27 mouse cellular contexts compared by ENCODE assay signal in genomic region chr1:64944746-64945145, GRCm38 (mm10). TPM values are rescaled to one million over a fixed set of nuclear protein-coding genes. Genes with fewer than 3 reads are reported as not detected.
DNase-seq lines count a peak whose midpoint lies in the region; ATAC-seq and TF ChIP-seq lines count a peak whose summit lies in the region.
"Had no signal": no experiment of that assay in that cellular context is flagged by ENCODE, and none has a peak within 500 bp of the region (broad histone marks: within the 10 kb centered on the region; RNA-seq: fewer than 3 reads in every experiment).

No protein-coding gene starts in this region.

- H3K27me3 ChIP-seq in heart, embryonic 11.5 days (ENCODE audit: control insufficient read depth, insufficient read depth, low read length), result no peaks in the 10 kb centered on the region
- H3K27me3 ChIP-seq: embryonic facial prominence, embryonic 12.5 days; embryonic facial prominence, embryonic 15.5 days; heart, embryonic 12.5 days had no signal

- TF ChIP-seq POLR2A in bone marrow macrophage, adult 2 months (IDR thresholded peaks at IDR 0.05; ENCODE audit: borderline replicate concordance, low read depth, low read length), result no peak
- TF ChIP-seq POLR2A in olfactory bulb, adult 2 months (IDR thresholded peaks at IDR 0.05; ENCODE audit: insufficient read depth, low read depth, low read length), result no peak

- H3K4me3 ChIP-seq in heart, embryonic 11.5 days (ENCODE audit: low read depth, low read length), result no peak overlapping the region
- H3K4me3 ChIP-seq in bone marrow macrophage, adult 2 months (ENCODE audit: insufficient read depth, low read length), result no peak overlapping the region
- H3K4me3 ChIP-seq in olfactory bulb, adult 2 months (ENCODE audit: insufficient read depth, low read depth, low read length), result no peak overlapping the region
- H3K4me3 ChIP-seq: embryonic facial prominence, embryonic 12.5 days; embryonic facial prominence, embryonic 15.5 days; gastrocnemius, adult 2 months; heart, embryonic 12.5 days had no signal

- no peak for TF ChIP-seq CTCF in bone marrow macrophage, adult 2 months (IDR thresholded peaks at IDR 0.05; ENCODE audit: low read depth, low read length)
- TF ChIP-seq CTCF in olfactory bulb, adult 2 months (IDR thresholded peaks at IDR 0.05; ENCODE audit: insufficient read depth, low read depth, low read length), result no peak

- WGBS in heart, embryonic 11.5 days (ENCODE audit: insufficient replicate concordance), result 79% methylated on average over 2 of the region's 2 CpGs
- 73% methylated on average over 2 of the region's 2 CpGs for WGBS in olfactory bulb, adult 2 months

- 0 out of 2 replicates have a peak overlapping the region, but pooled peaks have one; percentile 22 for H3K27ac ChIP-seq in heart, embryonic 11.5 days (ENCODE audit: low read depth, low read length)
- H3K27ac ChIP-seq in bone marrow macrophage, adult 2 months (ENCODE audit: insufficient read depth, low read depth, low read length), result peak overlapping the region; percentile 58
- H3K27ac ChIP-seq in olfactory bulb, adult 2 months (ENCODE audit: insufficient read depth, low read depth, low read length), result peak overlapping the region; percentile 67; the same call in 1 of the 2 replicates
- H3K27ac ChIP-seq: embryonic facial prominence, embryonic 12.5 days; embryonic facial prominence, embryonic 15.5 days; gastrocnemius, adult 2 months; hindbrain, embryonic 14.5 days; hindbrain, postnatal 0 days had no signal

- peaks cover 14% of the 10 kb centered on the region for H3K4me1 ChIP-seq in heart, embryonic 11.5 days (ENCODE audit: control insufficient read depth, insufficient read depth, low read length)
- H3K4me1 ChIP-seq in bone marrow macrophage, adult 2 months (ENCODE audit: control insufficient read depth, insufficient read depth, low read length), result peaks cover 49% of the 10 kb centered on the region
- peaks cover 2% of the 10 kb centered on the region; the same call in 1 of the 2 replicates for H3K4me1 ChIP-seq in olfactory bulb, adult 2 months (ENCODE audit: control insufficient read depth, insufficient read depth, low read length)
- H3K4me1 ChIP-seq: embryonic facial prominence, embryonic 12.5 days; embryonic facial prominence, embryonic 15.5 days had no signal

- H3K36me3 ChIP-seq in heart, embryonic 11.5 days (ENCODE audit: control insufficient read depth, insufficient read depth, low read length), result no peaks in the 10 kb centered on the region; the same call in 1 of the 2 replicates
- H3K36me3 ChIP-seq: embryonic facial prominence, embryonic 15.5 days had no signal

- no peak for ATAC-seq in heart, embryonic 11.5 days (replicated peaks; ENCODE audit: insufficient number of reproducible peaks, low FRiP score, low TSS enrichment)
- ATAC-seq: activated CD4-positive, CD25-positive, alpha-beta regulatory T cell, adult 4 months; CD4-positive, CD25-positive, alpha-beta regulatory T cell, adult 4 months; forebrain, embryonic 14.5 days; forebrain, postnatal 0 days; hindbrain, postnatal 0 days; inflammation-experienced regulatory T-cells, adult 6 months; intestine, embryonic 16.5 days had no signal

- no peaks in the 10 kb centered on the region for H3K9me3 ChIP-seq in heart, embryonic 11.5 days (replicated peaks; ENCODE audit: control insufficient read depth, low read length)
- H3K9me3 ChIP-seq: embryonic facial prominence, embryonic 12.5 days; embryonic facial prominence, embryonic 15.5 days had no signal

- no peak overlapping the region for H3K9ac ChIP-seq in heart, embryonic 11.5 days (ENCODE audit: low read depth, low read length)
- H3K9ac ChIP-seq: embryonic facial prominence, embryonic 12.5 days; embryonic facial prominence, embryonic 15.5 days; forebrain, postnatal 0 days; heart, embryonic 12.5 days; hindbrain, embryonic 14.5 days had no signal

- no peak for DNase-seq in heart, adult 8-10 months (ENCODE audit: low spot score)
- DNase-seq in lung, postnatal 14 days, result no peak
- DNase-seq in ovary, adult 18-20 months (ENCODE audit: low spot score), result no peak
- DNase-seq: adrenal gland, adult 8-10 months; adrenal gland, postnatal 36 days; cerebellum, adult 11 months; cerebellum, adult 2 months; cerebellum, adult 9-11 months; cerebellum, postnatal 25 days; forebrain, postnatal 0 days; gastrocnemius, adult 2 months; gastrocnemius, postnatal 14 days; heart, adult 18-20 months; heart, postnatal 36 days had no signal

- H3K4me2 ChIP-seq in heart, embryonic 11.5 days, result no peak overlapping the region
- H3K4me2 ChIP-seq: embryonic facial prominence, embryonic 12.5 days; embryonic facial prominence, embryonic 15.5 days; hindbrain, embryonic 14.5 days had no signal

RNA-seq across cellular contexts. Expression of gene Plekhm3, which starts 11.9 kb away (rescaled TPM):
- polyA plus RNA-seq in heart, embryonic 11.5 days (2014; fragmentation: Nextera tagmentation; extraction: Ambion mirVana), result 9.1 and 9.9 TPM in 2 replicates
- total RNA-seq in heart, adult 8-10 months (2022), result 1 to 10 TPM; 7.0 to 9.0 (median 8.1) TPM
- polyA plus RNA-seq in bone marrow macrophage, adult 2 months (2012; ENCODE audit: insufficient read depth, insufficient read length, missing spikeins), result 24.1 and 24.9 TPM in 2 replicates
- polyA plus RNA-seq in olfactory bulb, adult 2 months (2012; ENCODE audit: insufficient read depth, insufficient read length, low replicate concordance, missing spikeins), result not detected in 2 replicates
